Mouse (Mus musculus): ENCODE data around the gene Rab34.

- TF ChIP-seq GATA1 (IDR thresholded peaks at IDR 0.05; ENCODE audit: borderline replicate concordance, low read length) (no peak), FLI1 (IDR thresholded peaks at IDR 0.05; ENCODE audit: low read length) (no peak)
Measured at GRCm38 (mm10) chr11:78143520-78143919, 44.7 kb upstream of the Rab34 start.

All from megakaryocyte, embryonic 14.5 days (primary cell).